Mouse (Mus musculus) neural tube, embryonic 11.5 days (tissue): ENCODE results near the gene Sptbn4. TPM values are rescaled to one million over a fixed set of nuclear protein-coding genes. Genes with fewer than 3 reads are reported as not detected.

ENCODE experiments used
- ATAC-seq: fragments of 200-750 bp; cut with Nextera tagmentation; 2 replicates; pipeline ENCODE4 v1.8.0; 2017; ENCODE audit warnings: moderate number of reproducible peaks, mild to moderate bottlenecking, moderate TSS enrichment, moderate library complexity; ENCODE audit not compliant: insufficient read depth, low FRiP score, low TSS enrichment
- DNase-seq: peaks from one replicate; pipeline ENCODE4 v3.0.0-alpha.2; 2015; ENCODE audit warnings: low spot score
- H3K27ac ChIP-seq: fragments of 300-500 bp; sonication (generic); 2 replicates; pipeline ENCODE4 v1.5.1; 2014; ENCODE audit warnings: low read depth, mild to moderate bottlenecking, low read length
- H3K27me3 ChIP-seq: fragments of 300-500 bp; sonication (generic); 2 replicates; pipeline ENCODE4 v1.6.1; 2014; ENCODE audit warnings: mild to moderate bottlenecking, low read length, mixed read lengths; ENCODE audit not compliant: control insufficient read depth, insufficient read depth
- H3K36me3 ChIP-seq: fragments of 300-500 bp; sonication (generic); 2 replicates; pipeline ENCODE4 v1.6.1; 2014; ENCODE audit warnings: mild to moderate bottlenecking, low read length, moderate library complexity, mixed read lengths; ENCODE audit not compliant: control insufficient read depth, insufficient read depth
- H3K4me1 ChIP-seq: fragments of 300-500 bp; sonication (generic); 2 replicates; pipeline ENCODE4 v1.6.1; 2014; ENCODE audit warnings: low read length, mixed read lengths; ENCODE audit not compliant: control insufficient read depth, insufficient read depth
- H3K4me2 ChIP-seq: fragments of 300-500 bp; sonication (generic); 2 replicates; pipeline ENCODE4 v1.6.1; 2014; ENCODE audit warnings: low read depth, mild to moderate bottlenecking, moderate library complexity
- H3K4me3 ChIP-seq: fragments of 300-500 bp; sonication (generic); 2 replicates; pipeline ENCODE4 v1.5.1; 2014; ENCODE audit warnings: low read depth, low read length
- H3K9ac ChIP-seq: fragments of 300-500 bp; sonication (generic); 2 replicates; pipeline ENCODE4 v1.6.1; 2014; ENCODE audit warnings: mild to moderate bottlenecking, low read length
- H3K9me3 ChIP-seq: fragments of 300-500 bp; sonication (generic); 2 replicates; pipeline ENCODE4 v1.6.1; 2016; ENCODE audit warnings: low read length; ENCODE audit not compliant: control insufficient read depth
- WGBS: fragments of 180-500 bp; shearing (Covaris S2); extraction: QIAGEN DNeasy Blood & Tissue Kit; methylation state at CpG from one replicate; pipeline ENCODE4 v1.1.7; 2014; 5-methylcytosine and 5-hydroxymethylcytosine counted together
- polyA plus RNA-seq: library from polyadenylated mRNA; unstranded; fragments of >200 nt; fragmentation: Nextera tagmentation; extraction: Ambion mirVana; gene quantifications from 2 replicates; pipeline ENCODE4 v1.2.1, GENCODE M21; 2014

Gene Sptbn4
- polyA plus RNA-seq, 1 experiment from 2014 or later: 0.34 TPM

GRCm38 (mm10) chr7:27428002-27428401 lies 19.5 kb downstream of the Sptbn4 start:
- Histone ChIP-seq H3K9ac (no peak overlapping the region), H3K27ac (no peak overlapping the region), H3K27me3 (no peaks in the 10 kb centered on the region; the same call in 1 of the 2 replicates), H3K9me3 (no peaks in the 10 kb centered on the region), H3K4me2 (no peak overlapping the region), H3K4me1 (no peaks in the 10 kb centered on the region), H3K36me3 (no peaks in the 10 kb centered on the region), H3K4me3 (no peak overlapping the region)
- no peak for ATAC-seq
- 86% methylated on average over 11 of the region's 11 CpGs for WGBS
- DNase-seq: no peak

DNA sequence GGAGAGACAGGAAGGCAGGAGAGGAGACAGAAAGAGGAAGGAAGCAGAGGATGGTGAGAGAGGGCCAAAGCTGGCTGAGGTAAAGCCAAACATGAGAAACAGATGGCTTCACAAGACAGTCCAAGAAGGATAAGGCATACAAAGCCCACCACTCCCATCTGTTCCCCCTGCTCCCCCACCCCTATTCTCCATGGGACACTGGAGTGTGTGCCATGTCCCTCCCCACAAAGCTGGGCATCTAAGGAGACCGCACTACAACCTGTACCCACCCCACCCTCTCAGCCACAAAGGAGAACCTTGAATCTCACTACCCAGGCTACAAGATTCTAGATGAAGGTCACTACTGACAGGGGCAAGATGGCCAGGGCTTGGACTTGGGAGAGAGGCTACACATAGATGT lies 20.1 kb downstream of the Sptbn4 start:
- 94% methylated on average over 1 of the region's 1 CpGs for WGBS
- Histone ChIP-seq H3K4me3 (no peak overlapping the region), H3K9ac (no peak overlapping the region), H3K4me1 (no peaks in the 10 kb centered on the region), H3K27ac (no peak overlapping the region), H3K4me2 (no peak overlapping the region), H3K27me3 (no peaks in the 10 kb centered on the region), H3K9me3 (no peaks in the 10 kb centered on the region; the same call in 1 of the 2 replicates), H3K36me3 (no peaks in the 10 kb centered on the region)
- ATAC-seq: no peak
- DNase-seq: no peak

DNA sequence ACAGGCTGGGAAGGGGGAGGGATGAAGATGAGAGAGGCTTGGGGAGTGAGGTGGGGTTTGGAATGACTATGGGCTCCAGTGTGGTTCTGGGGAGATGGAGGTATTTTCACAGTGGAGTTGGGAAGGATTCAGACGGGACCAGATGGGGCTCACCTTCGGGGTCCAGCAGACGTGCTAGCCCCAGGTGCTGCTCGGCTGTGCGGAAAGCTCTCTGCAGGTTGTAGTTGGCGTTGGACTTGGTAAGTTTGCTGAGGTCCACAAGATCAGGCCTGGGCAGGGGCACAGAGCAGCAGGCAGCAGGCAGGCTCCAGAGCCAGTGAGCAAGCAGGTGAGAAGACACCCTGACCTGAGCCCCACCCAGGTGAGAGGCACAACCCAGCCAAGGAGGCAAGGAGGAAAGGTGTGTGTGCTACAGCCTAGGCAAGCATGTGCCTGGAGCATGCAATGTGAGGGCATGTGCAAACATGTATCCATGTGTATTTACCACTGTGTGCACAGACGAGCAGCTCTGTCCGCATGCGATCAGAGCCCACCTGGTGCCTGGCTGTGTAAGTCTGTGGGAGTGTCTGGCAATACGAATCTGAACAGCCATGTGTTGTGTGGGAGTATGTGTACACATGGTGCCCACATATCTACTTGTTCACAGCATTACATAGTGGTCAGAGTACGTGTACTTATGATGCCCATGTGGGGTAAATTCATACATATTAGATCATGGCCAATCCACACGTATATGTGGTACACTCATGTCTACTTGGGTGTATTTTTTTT lies 23.7 kb downstream of the Sptbn4 start:
- Histone ChIP-seq H3K9me3 (no peaks in the 10 kb centered on the region; the same call in 1 of the 2 replicates), H3K27ac (no peak overlapping the region), H3K4me3 (no peak overlapping the region), H3K36me3 (no peaks in the 10 kb centered on the region), H3K4me1 (no peaks in the 10 kb centered on the region), H3K4me2 (no peak overlapping the region), H3K9ac (no peak overlapping the region), H3K27me3 (no peaks in the 10 kb centered on the region)
- DNase-seq (no peak), ATAC-seq (no peak)
- 88% methylated on average over 12 of the region's 12 CpGs for WGBS

DNA sequence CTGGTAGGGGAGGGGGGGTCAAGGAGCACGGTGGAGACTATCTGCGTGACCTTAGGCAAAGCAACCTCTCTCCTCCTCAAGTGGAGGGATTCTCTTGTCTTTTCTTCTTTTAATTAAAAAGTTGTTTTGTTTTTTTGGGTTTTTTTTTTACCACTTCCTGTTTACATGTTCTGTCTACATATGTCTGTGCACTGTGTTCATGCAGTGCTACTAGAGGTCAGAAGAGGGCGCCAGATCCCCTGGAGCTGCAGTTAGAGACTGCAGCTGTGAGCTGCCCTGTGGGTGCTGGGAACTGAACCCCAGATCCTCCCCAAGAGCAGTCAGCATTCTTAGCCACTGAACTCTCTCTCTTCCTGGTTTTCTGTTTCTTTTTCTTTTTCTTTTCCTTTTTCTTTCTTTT lies 28.4 kb downstream of the Sptbn4 start:
- ATAC-seq (no peak), DNase-seq (no peak)
- 77% methylated on average over 3 of the region's 3 CpGs for WGBS

DNA sequence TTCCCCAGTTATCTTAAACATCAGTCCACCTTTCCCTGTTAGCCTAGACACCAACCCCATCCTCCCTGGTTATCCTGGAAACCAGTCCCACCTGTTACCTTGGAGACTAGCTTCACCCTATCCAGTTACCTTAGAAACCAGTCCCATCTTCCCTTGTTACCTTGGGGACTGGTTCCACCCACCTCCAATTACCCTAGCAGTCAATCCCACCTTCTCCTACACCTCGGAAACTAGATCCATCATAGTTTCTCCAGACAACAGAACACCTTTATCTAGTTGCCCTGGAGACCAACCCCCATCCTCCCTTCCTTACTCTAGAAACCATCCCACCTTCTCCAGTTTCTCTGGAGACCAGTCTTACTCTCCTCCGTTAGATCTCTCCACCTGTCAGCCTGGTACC lies 30.3 kb downstream of the Sptbn4 start:
- DNase-seq (no peak), ATAC-seq (no peak)
- no peaks in the 10 kb centered on the region; the same call in 1 of the 2 replicates for H3K9me3 ChIP-seq
- no peak overlapping the region for H3K4me3 ChIP-seq
- no peaks in the 10 kb centered on the region for H3K36me3 ChIP-seq
- H3K4me2 ChIP-seq: no peak overlapping the region
- 69% methylated on average over 2 of the region's 2 CpGs for WGBS
- no peak overlapping the region for H3K9ac ChIP-seq
- H3K4me1 ChIP-seq: no peaks in the 10 kb centered on the region
- no peaks in the 10 kb centered on the region for H3K27me3 ChIP-seq
- H3K27ac ChIP-seq: no peak overlapping the region

More for the DNA sequence above, 28.4 kb downstream of the Sptbn4 start:
- no peak overlapping the region for H3K4me3 ChIP-seq
- no peaks in the 10 kb centered on the region for H3K4me1 ChIP-seq
- H3K36me3 ChIP-seq: no peaks in the 10 kb centered on the region
- H3K27me3 ChIP-seq: no peaks in the 10 kb centered on the region
- no peak overlapping the region for H3K9ac ChIP-seq
- no peak overlapping the region for H3K4me2 ChIP-seq
- no peaks in the 10 kb centered on the region; the same call in 1 of the 2 replicates for H3K9me3 ChIP-seq
- H3K27ac ChIP-seq: no peak overlapping the region

- H3K9ac ChIP-seq: no peak overlapping the region
- DNase-seq (peak; percentile 83), ATAC-seq (peak; percentile 63; the same call in 1 of the 2 replicates)
- H3K4me2 ChIP-seq: peak overlapping the region; percentile 39
- H3K4me1 ChIP-seq: no peaks in the 10 kb centered on the region
- no peaks in the 10 kb centered on the region for H3K36me3 ChIP-seq
- no peak overlapping the region for H3K27ac ChIP-seq
- peaks cover 60% of the 10 kb centered on the region for H3K27me3 ChIP-seq
- peak overlapping the region; percentile 26 for H3K4me3 ChIP-seq
- WGBS: under 1% methylated on average over 82 of the region's 96 CpGs
- H3K9me3 ChIP-seq: no peaks in the 10 kb centered on the region
Observed at GRCm38 (mm10) chr7:27408379-27409176, 38.9 kb downstream of the Sptbn4 start.

GRCm38 (mm10) chr7:27407816-27408215 lies 39.7 kb downstream of the Sptbn4 start:
- peak; percentile 19 for DNase-seq
- no peak overlapping the region for H3K4me3 ChIP-seq

DNA sequence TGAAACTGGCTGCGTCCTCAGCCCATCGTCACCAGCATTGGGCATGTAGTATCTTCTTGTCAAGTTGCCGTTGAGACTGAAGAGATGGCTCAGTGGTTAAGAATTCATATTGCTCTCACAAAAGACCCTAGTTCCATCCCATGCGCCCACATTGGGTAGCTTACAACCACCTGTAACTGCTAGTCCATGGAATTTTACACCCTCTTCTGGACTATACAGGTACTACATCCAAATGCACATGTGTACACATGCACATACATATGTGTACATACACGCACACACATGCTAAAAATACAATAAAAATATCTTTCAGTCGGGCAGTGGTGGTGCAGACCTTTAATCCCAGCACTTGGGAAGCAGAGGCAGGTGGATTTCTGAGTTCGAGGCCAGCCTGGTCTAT lies 41.0 kb downstream of the Sptbn4 start:
- H3K27ac ChIP-seq: no peak overlapping the region
- no peak for ATAC-seq
- DNase-seq: no peak

More at GRCm38 (mm10) chr7:27407816-27408215, 39.7 kb downstream of the Sptbn4 start:
- no peaks in the 10 kb centered on the region for H3K9me3 ChIP-seq
- H3K27me3 ChIP-seq: peaks cover 68% of the 10 kb centered on the region
- no peak for ATAC-seq
- no peak overlapping the region for H3K27ac ChIP-seq
- no peak overlapping the region for H3K9ac ChIP-seq
- H3K4me1 ChIP-seq: no peaks in the 10 kb centered on the region
- WGBS: 51% methylated on average over 8 of the region's 8 CpGs
- H3K36me3 ChIP-seq: no peaks in the 10 kb centered on the region
- no peak overlapping the region for H3K4me2 ChIP-seq

More for the DNA sequence above, 41.0 kb downstream of the Sptbn4 start:
- Histone ChIP-seq H3K36me3 (no peaks in the 10 kb centered on the region), H3K9me3 (no peaks in the 10 kb centered on the region), H3K9ac (no peak overlapping the region), H3K4me1 (no peaks in the 10 kb centered on the region), H3K4me2 (no peak overlapping the region), H3K27me3 (peaks cover 72% of the 10 kb centered on the region), H3K4me3 (no peak overlapping the region)
- WGBS: 79% methylated on average over 7 of the region's 7 CpGs
